Mouse (Mus musculus) splenic B cell, adult 2 months (primary cell): ENCODE measurements around the gene Spata1.
"Not testable (repeated sequence)": the region's sequence is repeated elsewhere in the genome, so short reads cannot be mapped to it uniquely, and the experiment has no call there.

Source experiments
- DNase-seq: peaks from one replicate; pipeline ENCODE4 v3.0.0-alpha.2; 2011; ENCODE audit warnings: low read depth, low spot score
- H3K27me3 ChIP-seq: 2 replicates; pipeline ENCODE4 v1.6.1; 2012; ENCODE audit warnings: mild to moderate bottlenecking, low read length, moderate library complexity, mixed read lengths; ENCODE audit not compliant: control insufficient read depth, poor library complexity, insufficient read depth, severe bottlenecking
- H3K36me3 ChIP-seq: 2 replicates; pipeline ENCODE4 v1.6.1; 2012; ENCODE audit warnings: mild to moderate bottlenecking, low read length, moderate library complexity, mixed read lengths; ENCODE audit not compliant: control insufficient read depth, poor library complexity, insufficient read depth, severe bottlenecking

The Spata1 gene

DNA sequence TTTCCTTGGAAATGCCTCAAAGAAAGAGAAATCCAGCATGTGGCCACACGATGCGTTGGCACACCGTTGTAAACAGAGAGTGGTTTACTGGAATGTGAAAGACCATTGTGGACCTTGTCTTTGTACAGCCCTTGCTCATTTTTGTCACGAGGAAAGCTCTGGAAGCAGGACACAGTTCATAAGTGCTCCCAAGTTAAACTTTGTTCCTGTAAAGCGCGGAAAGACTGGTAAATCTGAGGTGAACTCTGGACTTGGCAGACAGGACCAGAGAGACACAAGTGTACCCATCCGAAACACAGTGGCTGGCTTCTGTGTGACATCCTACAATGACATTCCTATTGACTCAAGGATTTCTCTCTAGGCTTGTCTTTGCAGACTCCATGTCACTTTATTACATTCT, 56.2 kb downstream of the Spata1 start:
- H3K27me3 ChIP-seq, result no peaks in the 10 kb centered on the region
- DNase-seq, result no peak
- peaks cover 2% of the 10 kb centered on the region; the same call in 1 of the 2 replicates for H3K36me3 ChIP-seq

DNA sequence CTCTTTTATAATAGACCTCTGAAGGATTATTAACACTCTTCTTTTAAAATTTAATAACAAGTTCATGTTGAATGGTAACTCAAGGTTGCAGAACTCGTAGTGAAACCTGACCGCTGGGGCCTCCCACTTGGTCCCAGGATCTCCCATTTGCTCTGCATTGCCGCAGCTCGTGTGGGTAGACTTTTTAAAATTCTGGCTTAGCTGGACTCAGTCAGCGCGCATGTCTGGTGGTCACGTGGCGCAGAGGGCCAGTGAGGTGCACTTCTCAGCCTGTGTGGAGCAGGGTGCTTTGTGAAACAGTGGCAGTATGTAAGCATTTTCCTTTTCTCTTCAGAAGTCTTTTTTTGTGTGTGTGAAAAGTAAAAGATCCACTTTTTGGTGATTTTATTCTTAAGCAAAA, 56.6 kb downstream of the Spata1 start:
- no peak for DNase-seq
- Histone ChIP-seq H3K36me3 (peaks cover 2% of the 10 kb centered on the region; the same call in 1 of the 2 replicates), H3K27me3 (no peaks in the 10 kb centered on the region)

GRCm38 (mm10) chr3:146442484-146442883, 57.1 kb downstream of the Spata1 start:
- DNase-seq, result no peak
- Histone ChIP-seq H3K27me3 (no peaks in the 10 kb centered on the region), H3K36me3 (peaks cover 2% of the 10 kb centered on the region; the same call in 1 of the 2 replicates)

- peaks cover 2% of the 10 kb centered on the region; the same call in 1 of the 2 replicates for H3K36me3 ChIP-seq
- DNase-seq, result no peak
- H3K27me3 ChIP-seq, result no peaks in the 10 kb centered on the region
Measured at GRCm38 (mm10) chr3:146440422-146440821, 59.1 kb downstream of the Spata1 start.

DNA sequence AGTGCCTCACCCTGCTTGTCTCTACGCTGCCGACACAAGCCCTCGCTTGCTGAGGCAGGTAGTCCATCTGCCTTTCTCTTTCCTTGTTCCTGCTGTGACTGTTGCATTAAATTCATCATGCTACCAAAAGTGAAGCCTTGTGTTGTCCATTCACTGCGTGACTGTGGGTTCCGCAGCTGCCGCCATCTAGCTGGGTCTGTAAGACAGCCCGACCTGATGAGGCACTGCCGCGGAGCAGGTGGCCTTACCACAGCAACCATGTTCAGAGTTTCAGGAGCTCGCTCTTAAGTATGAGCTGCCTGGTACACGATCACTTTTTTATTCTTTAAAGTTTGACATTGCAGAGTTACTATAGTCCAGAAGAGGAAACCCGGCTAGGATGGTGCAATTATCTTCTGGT, 59.5 kb downstream of the Spata1 start:
- peaks cover 2% of the 10 kb centered on the region; the same call in 1 of the 2 replicates for H3K36me3 ChIP-seq
- H3K27me3 ChIP-seq, result no peaks in the 10 kb centered on the region
- DNase-seq, result no peak

DNA sequence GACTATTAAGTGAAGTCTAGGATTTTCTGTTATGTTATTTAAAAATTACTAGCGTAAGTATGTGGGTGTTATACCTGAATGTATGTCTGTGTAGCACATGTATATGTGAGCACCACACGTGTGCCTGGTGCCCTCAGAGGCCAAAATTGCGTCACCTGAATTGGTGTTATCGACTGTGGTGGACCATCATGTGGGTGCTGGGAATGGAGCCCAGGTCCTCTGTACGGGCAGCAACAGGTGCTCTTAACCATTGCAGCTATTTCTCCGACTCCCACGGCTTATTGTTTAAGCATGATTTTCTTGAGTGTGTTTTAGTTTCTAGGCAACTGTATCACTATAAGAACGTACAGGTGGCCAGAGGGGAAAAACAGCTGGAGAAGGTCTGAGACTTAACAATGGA, 63.4 kb downstream of the Spata1 start:
- Histone ChIP-seq H3K27me3 (no peaks in the 10 kb centered on the region), H3K36me3 (no peaks in the 10 kb centered on the region)
- DNase-seq, result no peak

GRCm38 (mm10) chr3:146435533-146435932, 64.0 kb downstream of the Spata1 start:
- no peaks in the 10 kb centered on the region for H3K27me3 ChIP-seq
- H3K36me3 ChIP-seq, result no peaks in the 10 kb centered on the region
- no peak for DNase-seq

DNA sequence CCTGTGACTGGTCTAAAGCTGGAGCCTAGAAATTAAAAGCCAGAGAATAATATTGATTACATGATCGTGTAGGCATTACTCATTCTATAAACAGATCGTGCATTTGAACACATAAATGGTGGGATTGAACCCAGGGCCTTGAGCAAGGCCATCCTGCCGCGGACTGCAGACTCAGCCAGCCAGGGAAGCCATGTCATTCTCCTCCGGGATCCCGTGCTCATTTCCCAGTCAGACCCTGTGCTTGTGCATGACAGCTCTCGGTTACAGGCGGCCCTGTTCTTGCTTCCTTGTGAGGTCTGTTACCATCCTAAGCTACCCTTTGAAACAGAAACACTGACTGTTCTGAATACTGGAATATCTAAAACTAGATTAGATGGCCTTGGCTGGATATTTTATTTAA, 64.9 kb downstream of the Spata1 start:
- H3K27me3 ChIP-seq, result no peaks in the 10 kb centered on the region
- DNase-seq, result no peak
- no peaks in the 10 kb centered on the region for H3K36me3 ChIP-seq

DNA sequence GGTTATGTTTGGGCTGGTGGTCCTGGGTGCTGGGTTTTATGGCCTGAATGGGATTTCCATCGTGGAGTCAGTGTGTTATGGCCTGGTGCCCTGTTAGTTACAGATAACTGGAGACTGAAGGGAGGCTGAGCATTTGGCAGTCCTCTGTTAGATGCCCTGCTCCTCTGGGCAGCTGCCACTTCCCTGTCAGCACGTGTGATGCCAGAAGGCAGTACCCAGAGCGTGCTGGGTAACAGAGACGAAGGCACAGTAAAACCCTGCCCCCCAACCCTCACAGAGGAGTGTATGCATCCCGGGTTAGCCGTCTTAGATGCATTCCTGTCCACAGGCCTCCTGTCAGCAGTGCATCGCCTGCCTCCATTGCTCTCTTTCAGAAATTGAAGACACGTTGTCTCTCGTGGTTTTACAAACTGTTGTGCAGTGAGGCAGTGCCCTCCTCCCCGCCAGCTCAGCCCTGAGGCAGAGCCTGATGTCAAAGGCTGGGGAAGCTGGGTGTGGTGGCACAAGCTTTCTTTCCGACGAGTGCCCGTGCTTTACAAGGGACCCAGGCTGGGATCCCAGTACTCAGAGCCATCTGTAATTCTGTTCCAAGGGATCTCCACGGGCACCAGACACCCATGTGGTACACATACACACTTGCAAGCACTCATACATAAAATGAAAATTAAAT, 65.7 kb downstream of the Spata1 start:
- Histone ChIP-seq H3K36me3 (no peaks in the 10 kb centered on the region), H3K27me3 (no peaks in the 10 kb centered on the region)
- no peak for DNase-seq

GRCm38 (mm10) chr3:146433063-146433462, 66.5 kb downstream of the Spata1 start:
- H3K27me3 ChIP-seq, H3K36me3 ChIP-seq, DNase-seq: not testable (repeated sequence)

GRCm38 (mm10) chr3:146426489-146426888, 73.1 kb downstream of the Spata1 start:
- Histone ChIP-seq H3K36me3 (no peaks in the 10 kb centered on the region), H3K27me3 (no peaks in the 10 kb centered on the region)
- no peak for DNase-seq

GRCm38 (mm10) chr3:146425902-146426301, 73.7 kb downstream of the Spata1 start:
- Histone ChIP-seq H3K27me3 (no peaks in the 10 kb centered on the region), H3K36me3 (no peaks in the 10 kb centered on the region)
- no peak for DNase-seq

GRCm38 (mm10) chr3:146424306-146424900, 75.2 kb downstream of the Spata1 start:
- Histone ChIP-seq H3K27me3 (no peaks in the 10 kb centered on the region), H3K36me3 (no peaks in the 10 kb centered on the region)
- DNase-seq, result no peak

DNA sequence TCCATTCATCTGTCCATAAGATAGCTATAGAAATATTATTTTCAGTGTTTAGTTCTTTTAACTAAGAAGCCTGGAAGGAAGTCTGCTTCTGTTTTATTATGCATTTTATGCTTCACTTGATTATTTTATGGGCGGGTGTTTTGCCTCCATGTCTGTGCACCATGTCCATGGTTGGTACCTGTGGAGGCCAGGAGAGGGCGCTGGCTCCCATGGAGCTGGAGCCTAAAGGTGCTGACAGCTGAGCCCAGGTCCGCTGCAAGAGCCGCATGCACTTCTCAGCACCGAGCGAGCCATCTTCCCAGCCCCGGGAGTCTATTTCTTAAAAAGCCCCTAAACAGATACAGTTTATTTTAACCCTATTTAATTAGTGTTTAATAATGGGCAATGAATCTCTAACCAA, 75.8 kb downstream of the Spata1 start:
- H3K27me3 ChIP-seq, result no peaks in the 10 kb centered on the region
- DNase-seq, result peak; percentile 11
- H3K36me3 ChIP-seq, result no peaks in the 10 kb centered on the region

- Histone ChIP-seq H3K27me3 (no peaks in the 10 kb centered on the region), H3K36me3 (no peaks in the 10 kb centered on the region)
- no peak for DNase-seq
Measured at GRCm38 (mm10) chr3:146421787-146422186, 77.8 kb downstream of the Spata1 start.
